Mouse (Mus musculus) midbrain, embryonic 14.5 days (tissue): ENCODE data around the gene Slc17a2. TPM values are rescaled to one million over a fixed set of nuclear protein-coding genes. Genes with fewer than 3 reads are reported as not detected.

Source experiments
- ATAC-seq: fragments of 200-750 bp; cut with Nextera tagmentation; 2 replicates; pipeline ENCODE4 v1.8.0; 2017; ENCODE audit warnings: moderate number of reproducible peaks, moderate library complexity; ENCODE audit not compliant: low FRiP score, low TSS enrichment
- DNase-seq: peaks from one replicate; pipeline ENCODE4 v3.0.0-alpha.2; 2015
- H3K27ac ChIP-seq: fragments of 300-500 bp; sonication (generic); replicated peaks from 2 replicates; pipeline ENCODE4 v1.5.1; 2014; ENCODE audit warnings: mild to moderate bottlenecking, low read depth, low read length, moderate library complexity
- H3K27me3 ChIP-seq: fragments of 300-500 bp; sonication (generic); 2 replicates; pipeline ENCODE4 v1.6.1; 2014; ENCODE audit warnings: low read length, control low read depth, mixed read lengths; ENCODE audit not compliant: control insufficient read depth, insufficient read depth
- H3K36me3 ChIP-seq: fragments of 300-500 bp; sonication (generic); 2 replicates; pipeline ENCODE4 v1.6.1; 2014; ENCODE audit warnings: low read length, control low read depth; ENCODE audit not compliant: control insufficient read depth, insufficient read depth
- H3K4me1 ChIP-seq: fragments of 300-500 bp; sonication (generic); 2 replicates; pipeline ENCODE4 v1.6.1; 2014; ENCODE audit warnings: mild to moderate bottlenecking, antibody characterized with exemption, low read length, control low read depth; ENCODE audit not compliant: control insufficient read depth, insufficient read depth
- H3K4me2 ChIP-seq: fragments of 300-500 bp; sonication (generic); 2 replicates; pipeline ENCODE4 v1.6.1; 2014; ENCODE audit warnings: mild to moderate bottlenecking, low read length, moderate library complexity
- H3K4me3 ChIP-seq: fragments of 300-500 bp; sonication (generic); replicated peaks from 2 replicates; pipeline ENCODE4 v1.5.1; 2014; ENCODE audit warnings: low read depth, low read length
- H3K9ac ChIP-seq: fragments of 300-500 bp; sonication (generic); replicated peaks from 2 replicates; pipeline ENCODE4 v1.6.1; 2014; ENCODE audit warnings: mild to moderate bottlenecking, low read length, moderate library complexity
- H3K9me3 ChIP-seq: fragments of 300-500 bp; sonication (generic); 2 replicates; pipeline ENCODE4 v1.6.1; 2016; ENCODE audit warnings: low read length, control low read depth, mixed read lengths; ENCODE audit not compliant: control insufficient read depth
- WGBS: fragments of 180-500 bp; shearing (Covaris S2); extraction: QIAGEN DNeasy Blood & Tissue Kit; methylation state at CpG from one replicate; pipeline ENCODE4 v1.1.7; 2014; 5-methylcytosine and 5-hydroxymethylcytosine counted together
- polyA plus RNA-seq: library from polyadenylated mRNA; unstranded; fragments of >200 nt; fragmentation: Nextera tagmentation; extraction: Ambion mirVana; gene quantifications from 2 replicates; pipeline ENCODE4 v1.2.1, GENCODE M21; 2014

The Slc17a2 gene
- polyA plus RNA-seq = not detected in 2 replicates

DNA sequence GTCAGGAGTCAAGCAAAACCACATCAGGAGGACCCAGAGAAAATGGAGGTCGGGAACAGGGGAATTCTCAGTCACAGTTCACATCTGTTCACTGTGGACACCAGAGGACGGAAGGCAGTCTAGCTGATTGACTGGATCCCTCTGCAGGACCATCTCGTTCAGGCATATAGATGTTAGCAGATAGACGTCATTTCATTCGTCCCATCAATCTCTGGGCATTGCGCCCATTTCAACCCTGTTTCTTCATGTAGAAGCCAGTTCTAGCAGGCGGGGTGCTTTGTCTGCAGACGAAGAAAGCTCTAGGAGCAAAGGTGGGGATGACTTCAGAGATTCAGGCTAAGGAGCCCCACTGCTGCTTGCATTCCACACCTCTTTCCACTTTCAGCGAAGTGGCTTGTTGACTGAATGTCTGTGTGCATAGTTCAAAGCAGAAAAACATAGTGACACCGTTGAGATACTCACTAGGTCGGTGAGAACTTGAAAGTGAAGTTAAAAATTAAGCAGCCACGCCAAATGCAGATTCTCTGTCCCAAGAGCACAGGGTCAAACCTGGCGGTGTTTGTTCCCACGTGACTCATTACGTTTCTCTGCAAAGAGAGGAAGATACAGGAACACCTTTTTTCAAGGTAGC lies at the start of gene Slc17a2:
Slc17a2 (plus strand) TSS at position 572 of the 631 bp plus-strand sequence.
- ATAC-seq = no peak

GRCm38 (mm10) chr13:23757211-23757773 lies 49.5 kb upstream of the Slc17a2 start:
- DNase-seq = peak; percentile 42

More for the DNA sequence above, at the start of gene Slc17a2:
- Histone ChIP-seq H3K36me3 (no peaks in the 10 kb centered on the region), H3K9ac (no peak within 1 kb of the TSS), H3K4me1 (no peaks in the 10 kb centered on the region), H3K27me3 (no peaks in the 10 kb centered on the region), H3K4me3 (no peak within 1 kb of the TSS), H3K9me3 (no peaks in the 10 kb centered on the region), H3K27ac (no peak within 1 kb of the TSS), H3K4me2 (no peak within 1 kb of the TSS)
- DNase-seq = no peak
- 93% methylated on average over 15 of the region's 15 CpGs for WGBS

GRCm38 (mm10) chr13:23757921-23758320 lies 48.9 kb upstream of the Slc17a2 start:
- Histone ChIP-seq H3K4me1 (peaks cover 18% of the 10 kb centered on the region), H3K27me3 (no peaks in the 10 kb centered on the region), H3K9me3 (no peaks in the 10 kb centered on the region), H3K4me3 (no peak overlapping the region), H3K36me3 (no peaks in the 10 kb centered on the region), H3K9ac (no peak overlapping the region), H3K27ac (no peak overlapping the region), H3K4me2 (peak overlapping the region; percentile 65)
- WGBS = 46% methylated on average over 3 of the region's 3 CpGs
- DNase-seq (no peak), ATAC-seq (no peak)

More at GRCm38 (mm10) chr13:23757211-23757773, 49.5 kb upstream of the Slc17a2 start:
- no peak for ATAC-seq
- Histone ChIP-seq H3K27me3 (no peaks in the 10 kb centered on the region), H3K27ac (peak overlapping the region; percentile 65), H3K4me2 (peak overlapping the region; percentile 65), H3K9ac (no peak overlapping the region; the same call in 1 of the 2 replicates), H3K4me1 (peaks cover 13% of the 10 kb centered on the region), H3K9me3 (no peaks in the 10 kb centered on the region), H3K4me3 (peak overlapping the region; percentile 30), H3K36me3 (no peaks in the 10 kb centered on the region)
- under 1% methylated on average over 15 of the region's 23 CpGs for WGBS

DNA sequence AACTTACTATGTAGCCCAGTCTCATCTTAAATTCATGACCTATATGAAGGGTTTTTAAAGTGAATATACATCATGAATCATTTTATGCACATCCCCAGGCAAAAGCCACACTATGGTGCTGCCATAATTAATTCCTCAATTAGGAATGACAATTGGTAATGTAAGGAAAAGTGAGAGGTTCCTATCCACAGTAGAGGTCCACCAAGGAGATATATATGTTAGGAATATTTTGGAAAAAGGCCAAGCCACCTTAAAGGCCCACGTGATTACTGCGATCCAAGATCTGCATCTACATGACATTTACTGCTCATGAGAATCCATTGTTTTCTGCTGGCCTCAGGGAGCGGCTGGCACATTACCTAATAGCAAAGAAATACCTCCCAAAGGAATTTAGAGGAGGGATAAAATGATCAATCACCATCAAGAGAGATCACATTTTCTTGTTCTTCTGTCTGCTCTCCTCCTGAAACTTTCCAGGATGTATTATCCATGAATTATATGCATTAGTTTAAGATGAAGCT lies 47.5 kb upstream of the Slc17a2 start:
- Histone ChIP-seq H3K9ac (no peak overlapping the region), H3K36me3 (no peaks in the 10 kb centered on the region), H3K9me3 (no peaks in the 10 kb centered on the region), H3K4me2 (no peak overlapping the region), H3K4me3 (no peak overlapping the region), H3K4me1 (peaks cover 28% of the 10 kb centered on the region), H3K27me3 (no peaks in the 10 kb centered on the region), H3K27ac (no peak overlapping the region)
- DNase-seq = no peak
- no peak for ATAC-seq
- WGBS = 76% methylated on average over 3 of the region's 3 CpGs

DNA sequence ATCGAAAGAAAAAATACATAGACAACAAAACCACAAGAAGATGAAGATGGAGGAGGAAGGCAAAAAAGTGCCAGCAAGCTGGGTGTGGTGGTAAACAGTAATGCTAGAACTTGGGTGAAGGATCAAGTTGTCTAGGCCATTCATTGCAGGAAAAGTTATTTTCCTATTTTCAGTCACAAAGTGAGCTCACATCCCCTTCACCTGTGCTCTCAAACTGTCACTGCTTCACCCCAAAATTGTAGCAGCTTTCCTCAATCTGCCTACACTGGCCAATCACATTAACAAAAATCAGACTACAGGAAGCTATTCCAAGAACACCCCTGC lies 46.9 kb upstream of the Slc17a2 start:
- H3K27ac ChIP-seq = no peak overlapping the region
- DNase-seq (no peak), ATAC-seq (no peak)
- no peaks in the 10 kb centered on the region for H3K27me3 ChIP-seq
- no peaks in the 10 kb centered on the region for H3K36me3 ChIP-seq
- peaks cover 31% of the 10 kb centered on the region for H3K4me1 ChIP-seq
- WGBS = 75% methylated on average over 1 of the region's 1 CpGs
- H3K9me3 ChIP-seq = no peaks in the 10 kb centered on the region
- no peak overlapping the region for H3K9ac ChIP-seq
- H3K4me3 ChIP-seq = no peak overlapping the region
- H3K4me2 ChIP-seq = peak overlapping the region; percentile 77

DNA sequence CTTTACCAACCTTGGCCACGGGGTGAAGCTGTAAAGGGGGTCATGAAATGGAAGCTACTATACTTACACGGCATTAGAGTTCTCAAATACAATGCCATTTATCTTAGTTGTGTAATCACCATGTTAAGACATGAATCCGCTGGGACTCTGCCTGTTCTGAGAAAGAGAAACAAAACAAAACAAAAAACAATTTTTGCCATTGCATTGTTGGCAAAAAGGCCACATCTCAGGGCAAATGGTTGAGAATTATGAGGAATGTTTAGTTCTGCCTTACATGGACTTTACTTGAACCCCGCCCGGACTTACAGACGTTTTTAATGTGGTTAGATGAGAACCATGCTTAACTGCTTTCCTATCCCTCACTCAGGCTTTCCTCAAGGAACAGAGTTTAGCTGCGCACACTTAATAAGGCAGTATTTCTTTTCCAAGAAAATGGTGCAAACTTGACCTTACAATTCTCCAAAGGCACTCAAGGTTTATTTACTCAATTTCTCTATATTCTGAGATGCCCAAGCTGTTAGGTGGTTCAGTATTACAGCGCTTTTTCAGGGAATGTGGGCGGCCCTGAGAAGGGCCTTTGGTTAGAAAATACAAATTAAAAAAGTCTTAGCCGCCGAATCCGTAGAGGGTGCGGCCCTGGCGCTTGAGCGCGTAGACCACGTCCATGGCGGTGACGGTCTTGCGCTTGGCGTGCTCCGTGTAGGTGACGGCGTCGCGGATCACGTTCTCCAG lies 46.4 kb upstream of the Slc17a2 start:
- Histone ChIP-seq H3K27me3 (no peaks in the 10 kb centered on the region), H3K36me3 (no peaks in the 10 kb centered on the region), H3K27ac (peak overlapping the region; percentile 79), H3K4me1 (peaks cover 31% of the 10 kb centered on the region), H3K4me3 (peak overlapping the region; percentile 46), H3K9me3 (no peaks in the 10 kb centered on the region), H3K4me2 (peak overlapping the region; percentile 77), H3K9ac (peak overlapping the region; percentile 39; the same call in 1 of the 2 replicates)
- under 1% methylated on average over 19 of the region's 27 CpGs for WGBS
- DNase-seq (peak; percentile 44), ATAC-seq (peak; percentile 31)

- Histone ChIP-seq H3K27me3 (no peaks in the 10 kb centered on the region), H3K36me3 (no peaks in the 10 kb centered on the region), H3K4me1 (peaks cover 31% of the 10 kb centered on the region), H3K4me3 (peak within 1 kb of the TSS; percentile 46), H3K9ac (peak within 1 kb of the TSS; percentile 39; the same call in 1 of the 2 replicates), H3K4me2 (peak within 1 kb of the TSS; percentile 77), H3K9me3 (no peaks in the 10 kb centered on the region), H3K27ac (peak within 1 kb of the TSS; percentile 79)
- peak; percentile 86 for ATAC-seq
- DNase-seq = peak; percentile 99
- under 1% methylated on average over 61 of the region's 72 CpGs for WGBS
Observed at GRCm38 (mm10) chr13:23760972-23761864, 45.6 kb upstream of the Slc17a2 start, which contains the start of gene Hist1h4a. Gene Hist1h4a, minus strand, starts transcription at chr13:23761230.
